Mouse (Mus musculus): ENCODE measurements around the gene Stx12. TPM values are rescaled to one million over a fixed set of nuclear protein-coding genes. Genes with fewer than 3 reads are reported as not detected.

The Stx12 gene
- polyA plus RNA-seq, 1 experiment from 2014 or later: 161 TPM

DNA sequence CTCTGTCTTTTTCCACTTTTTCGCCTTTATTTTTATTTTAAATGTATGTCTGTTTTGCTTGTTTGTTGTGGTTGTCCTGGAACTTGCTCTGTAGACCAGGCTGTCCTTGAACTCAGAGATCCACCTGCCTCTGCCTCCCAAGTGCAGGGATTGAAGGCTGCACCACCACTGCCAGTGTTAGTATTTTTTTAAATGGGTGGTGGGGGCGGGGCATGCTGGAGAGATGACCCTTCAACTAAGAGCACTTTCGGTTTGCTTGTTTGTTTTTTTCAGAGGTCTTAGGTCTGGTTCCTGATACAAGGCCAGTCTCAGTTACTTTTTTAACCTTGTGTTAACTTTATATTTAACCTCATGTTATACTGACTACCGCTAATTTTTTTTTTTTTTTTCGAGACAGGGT, 79.2 kb downstream of the Stx12 start:
- Histone ChIP-seq H3K27me3 (replicated peaks) (no peaks in the 10 kb centered on the region), H3K4me1 (no peaks in the 10 kb centered on the region), H3K9me3 (no peaks in the 10 kb centered on the region), H3K36me3 (replicated peaks) (no peaks in the 10 kb centered on the region), H3K4me2 (no peak overlapping the region), H3K4me3 (no peak overlapping the region), H3K27ac (no peak overlapping the region), H3K9ac (no peak overlapping the region)
- no peak for ATAC-seq (replicated peaks)
- 86% methylated on average over 5 of the region's 5 CpGs for WGBS

DNA sequence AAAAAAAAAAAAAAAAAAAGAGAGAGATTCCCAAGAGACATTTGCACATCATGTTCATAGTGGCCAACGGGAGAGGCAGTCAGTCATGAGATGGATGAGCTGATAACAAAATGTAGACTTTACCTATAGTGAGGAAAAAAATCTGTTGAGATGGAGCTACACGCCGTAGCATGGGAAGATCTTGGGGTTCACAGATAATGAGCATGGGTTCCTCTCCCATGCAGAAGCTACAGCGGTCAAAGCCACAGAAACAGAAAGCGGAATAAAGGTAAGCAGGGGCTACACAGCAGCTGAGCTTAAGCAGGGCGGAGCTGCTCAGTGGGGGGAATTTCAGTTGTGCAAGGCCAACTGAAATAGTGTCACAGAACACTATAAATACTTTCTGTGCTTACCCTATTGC, 80.0 kb downstream of the Stx12 start:
- Histone ChIP-seq H3K4me2 (no peak overlapping the region), H3K4me1 (no peaks in the 10 kb centered on the region), H3K27ac (no peak overlapping the region), H3K4me3 (no peak overlapping the region), H3K36me3 (replicated peaks) (no peaks in the 10 kb centered on the region), H3K9ac (no peak overlapping the region), H3K27me3 (replicated peaks) (no peaks in the 10 kb centered on the region), H3K9me3 (no peaks in the 10 kb centered on the region)
- no peak for ATAC-seq (replicated peaks)
- 91% methylated on average over 6 of the region's 6 CpGs for WGBS

DNA sequence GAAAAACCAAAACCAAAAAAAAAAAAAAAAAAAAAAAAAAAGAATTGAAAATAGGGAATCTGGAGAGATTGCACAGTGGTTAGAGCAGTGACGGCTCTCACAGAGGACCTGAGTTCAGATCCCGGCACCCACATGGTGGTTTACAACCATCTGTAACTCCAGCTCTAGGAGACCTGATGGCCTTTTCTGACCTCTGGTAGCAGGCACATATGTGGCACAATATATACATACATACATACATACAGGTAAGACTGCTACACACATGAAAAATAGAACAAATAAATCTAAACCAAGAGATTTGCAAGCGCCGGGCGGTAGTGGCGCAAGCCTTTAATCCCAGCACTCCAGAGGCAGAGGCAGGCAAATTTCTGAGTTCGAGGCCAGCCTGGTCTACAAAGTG, 80.4 kb downstream of the Stx12 start:
- ATAC-seq (replicated peaks): no peak
- Histone ChIP-seq H3K4me3 (no peak overlapping the region), H3K36me3 (replicated peaks) (no peaks in the 10 kb centered on the region), H3K27ac (no peak overlapping the region), H3K4me2 (no peak overlapping the region), H3K9ac (no peak overlapping the region), H3K9me3 (no peaks in the 10 kb centered on the region), H3K27me3 (replicated peaks) (no peaks in the 10 kb centered on the region), H3K4me1 (no peaks in the 10 kb centered on the region)
- 95% methylated on average over 7 of the region's 7 CpGs for WGBS

Other genes starting within 250 kb of the Stx12 start
- 14.5 and 15.3 TPM in 2 replicates for gene Eya3, start 245.5 kb downstream of the Stx12 start, polyA plus RNA-seq (2015; fragmentation: Nextera tagmentation; extraction: Ambion mirVana)
- 4.0 and 5.4 TPM in 2 replicates for gene Xkr8, start 152.0 kb downstream of the Stx12 start, polyA plus RNA-seq (2015; fragmentation: Nextera tagmentation; extraction: Ambion mirVana)
- 0.79 and 1.0 TPM in 2 replicates for gene Smpdl3b, start 127.3 kb downstream of the Stx12 start, polyA plus RNA-seq (2015; fragmentation: Nextera tagmentation; extraction: Ambion mirVana)
- gene Rpa2, start 116.2 kb downstream of the Stx12 start, polyA plus RNA-seq (2015; fragmentation: Nextera tagmentation; extraction: Ambion mirVana): 32.9 and 34.5 TPM in 2 replicates
- 0.62 and 0.65 TPM in 2 replicates for gene Themis2, start 88.1 kb downstream of the Stx12 start, polyA plus RNA-seq (2015; fragmentation: Nextera tagmentation; extraction: Ambion mirVana)
- gene Ppp1r8, start 41.3 kb downstream of the Stx12 start, polyA plus RNA-seq (2015; fragmentation: Nextera tagmentation; extraction: Ambion mirVana): 52.8 and 59.9 TPM in 2 replicates
- gene Fam76a, start 38.0 kb upstream of the Stx12 start, polyA plus RNA-seq (2015; fragmentation: Nextera tagmentation; extraction: Ambion mirVana): 44.6 and 45.6 TPM in 2 replicates
- 0.06 and 0.27 TPM in 2 replicates for gene Fgr, start 89.6 kb upstream of the Stx12 start, polyA plus RNA-seq (2015; fragmentation: Nextera tagmentation; extraction: Ambion mirVana)
- 13.5 and 14.4 TPM in 2 replicates for gene Ahdc1, start 126.8 kb upstream of the Stx12 start, polyA plus RNA-seq (2015; fragmentation: Nextera tagmentation; extraction: Ambion mirVana)
- 27.4 and 27.7 TPM in 2 replicates for gene Wasf2, start 246.0 kb upstream of the Stx12 start, polyA plus RNA-seq (2015; fragmentation: Nextera tagmentation; extraction: Ambion mirVana)